Mouse (Mus musculus) frontal cortex, adult 2 months (tissue): ENCODE results near the gene Pacsin1. TPM values are rescaled to one million over a fixed set of nuclear protein-coding genes. Genes with fewer than 3 reads are reported as not detected.

Experiments used
- DNase-seq, 2 experiments: peaks; one replicate each; pipeline ENCODE4 v3.0.0; 2022; ENCODE audit warnings: low spot score in 1 of 2; ENCODE audit errors: extremely low spot score in 1 of 2
- polyA plus RNA-seq: library from polyadenylated mRNA; depleted of rRNA; stranded (reverse); fragments of >200 nt; gene quantifications from 2 replicates; pipeline ENCODE4 v1.2.3, GENCODE M21; 2012; rRNA removed

Pacsin1 gene
- polyA plus RNA-seq: 270 and 282 TPM in 2 replicates

DNA sequence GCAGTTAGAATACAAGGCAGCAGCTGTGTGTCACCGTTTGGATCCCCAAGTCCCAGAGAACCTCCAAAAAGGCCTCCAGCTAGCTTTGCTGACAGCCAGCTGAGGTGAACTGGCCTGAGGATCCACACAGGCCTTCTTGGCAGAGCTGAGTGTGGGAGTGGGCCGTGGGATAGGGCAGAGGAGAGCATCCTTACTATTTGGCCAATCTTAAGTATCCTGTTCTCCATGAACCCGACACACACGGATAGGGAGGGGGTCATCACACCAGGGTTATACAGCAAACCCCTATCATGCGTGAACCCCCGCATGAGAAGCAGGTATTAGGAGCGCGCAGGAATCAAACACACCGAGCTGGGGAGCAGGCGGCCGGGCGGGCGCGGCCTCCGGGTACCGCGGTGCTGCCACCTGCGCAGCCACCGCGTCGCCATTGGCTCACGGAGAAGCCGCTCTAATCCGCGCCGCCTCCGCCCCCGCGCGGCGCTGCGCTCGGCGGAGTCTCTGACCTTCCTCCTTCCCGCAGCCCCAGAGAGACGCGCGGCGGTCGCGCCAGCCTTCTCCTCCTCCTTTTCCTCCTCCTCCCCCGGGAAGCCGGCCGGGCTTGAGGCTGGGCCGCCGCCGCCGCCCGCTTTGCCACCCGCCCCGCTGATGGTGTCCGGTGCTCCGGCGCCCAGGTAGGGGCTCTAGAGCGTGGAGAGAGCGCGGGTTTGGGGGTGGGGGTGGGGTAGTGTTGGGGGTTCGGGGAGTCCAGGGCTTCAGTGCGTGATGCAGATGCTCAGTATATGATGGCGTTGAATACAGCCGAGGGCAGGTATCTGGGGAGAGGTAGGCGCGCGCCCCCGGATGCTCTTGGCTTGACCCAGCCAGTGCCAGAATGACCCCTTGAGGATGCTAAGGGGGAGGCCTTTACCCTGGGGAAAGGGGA lies at the start of gene Pacsin1:
Gene Pacsin1 (plus strand): TSS at position 421 of the 922 bp plus-strand sequence.
- peak in 1 of 2 experiments; percentile 84 for DNase-seq

DNA sequence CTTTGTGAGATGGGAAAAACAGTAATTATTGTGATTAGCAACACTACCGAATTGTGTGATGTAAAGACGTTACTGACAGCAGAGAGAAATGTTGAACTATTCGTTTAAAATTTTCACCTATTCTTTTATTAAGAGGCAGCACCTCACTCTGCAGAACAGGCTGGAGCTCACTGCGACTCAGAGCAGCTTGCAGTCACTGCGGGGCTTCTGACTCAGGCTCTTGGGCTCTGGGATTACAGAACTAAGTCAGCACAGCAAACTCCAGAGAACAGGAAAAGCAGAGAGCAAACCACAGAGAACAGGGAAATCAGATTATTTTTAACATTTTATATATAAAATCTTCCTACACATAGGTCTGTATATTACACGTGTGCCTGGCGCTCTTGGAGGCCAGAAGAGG lies 45.7 kb upstream of the Pacsin1 start:
- no peak for DNase-seq

DNA sequence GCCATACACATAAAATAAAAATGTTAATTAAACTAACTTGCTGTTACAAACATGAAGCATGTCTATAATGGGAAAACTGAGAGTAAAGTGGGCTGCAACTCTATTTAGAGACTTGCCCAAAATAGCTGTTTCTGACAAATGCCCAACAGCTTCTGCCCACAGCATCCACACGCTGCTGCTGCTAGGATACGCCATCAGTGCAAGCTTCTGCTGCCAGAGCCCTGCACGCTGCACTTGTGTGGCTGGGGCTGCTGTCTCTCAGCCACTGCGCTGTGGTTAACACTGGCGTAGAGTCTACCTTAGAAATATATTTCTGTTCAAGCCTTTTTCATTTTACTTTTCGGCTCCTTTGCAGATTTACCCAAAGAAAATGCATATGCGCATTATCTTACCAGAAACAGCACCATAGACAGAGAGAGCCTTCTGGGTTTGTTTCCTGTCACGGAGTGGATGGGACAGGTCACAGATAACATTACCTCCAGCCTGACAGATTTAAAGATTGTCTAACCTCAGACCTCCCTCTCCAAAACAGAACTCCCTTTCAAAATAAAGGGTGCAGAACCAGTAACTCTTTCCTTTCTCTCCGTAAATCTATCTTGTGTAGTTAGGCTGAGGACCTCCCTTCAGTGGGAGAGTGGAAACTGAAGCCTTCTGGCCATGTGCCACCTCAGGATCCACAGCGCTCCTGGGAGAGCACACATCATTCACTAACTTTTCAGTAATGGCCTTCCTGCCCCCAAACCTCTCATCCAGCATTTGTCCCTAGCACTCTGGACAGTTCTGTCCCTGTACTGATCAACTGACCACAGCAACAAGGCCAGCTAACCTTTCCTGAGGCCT lies 44.4 kb upstream of the Pacsin1 start:
- DNase-seq: peak; percentile 81 to 83

DNA sequence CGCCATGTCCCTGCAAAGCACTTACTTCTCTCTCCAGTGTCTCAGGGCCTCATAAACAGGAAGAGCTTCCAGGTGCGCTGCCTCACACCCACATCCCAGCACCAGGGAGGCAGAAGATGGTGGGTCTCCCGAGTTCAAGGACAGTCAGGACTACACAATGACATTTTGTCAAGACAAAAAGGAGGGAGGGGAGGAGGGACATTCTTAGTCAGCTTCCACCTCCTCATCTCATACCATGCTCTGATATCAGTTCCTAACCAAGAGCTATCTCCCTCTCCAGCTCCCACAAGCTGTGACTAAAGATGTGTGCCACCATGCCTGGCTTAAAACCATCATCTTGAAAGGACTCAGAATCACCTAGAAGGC lies 43.8 kb upstream of the Pacsin1 start:
- DNase-seq: no peak

DNA sequence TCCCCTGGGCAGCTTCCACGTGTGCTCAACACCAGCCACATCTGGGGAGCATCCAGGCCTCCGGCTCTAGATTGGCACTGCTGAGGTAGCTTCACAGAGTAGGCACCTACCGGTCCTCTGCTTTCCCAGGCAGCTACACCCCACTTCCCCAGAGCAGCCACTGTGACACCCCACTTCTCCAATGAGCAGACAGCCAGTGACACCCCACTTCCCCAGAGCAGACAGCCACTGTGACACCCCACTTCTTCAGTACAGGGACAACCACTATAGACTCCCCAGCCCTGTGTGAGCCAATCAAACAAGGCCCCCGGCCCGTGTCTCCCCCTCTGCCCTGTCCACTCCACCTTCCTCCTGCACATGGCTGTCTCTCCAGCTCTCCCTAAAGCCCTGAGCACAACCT lies 43.3 kb upstream of the Pacsin1 start:
- no peak for DNase-seq

DNA sequence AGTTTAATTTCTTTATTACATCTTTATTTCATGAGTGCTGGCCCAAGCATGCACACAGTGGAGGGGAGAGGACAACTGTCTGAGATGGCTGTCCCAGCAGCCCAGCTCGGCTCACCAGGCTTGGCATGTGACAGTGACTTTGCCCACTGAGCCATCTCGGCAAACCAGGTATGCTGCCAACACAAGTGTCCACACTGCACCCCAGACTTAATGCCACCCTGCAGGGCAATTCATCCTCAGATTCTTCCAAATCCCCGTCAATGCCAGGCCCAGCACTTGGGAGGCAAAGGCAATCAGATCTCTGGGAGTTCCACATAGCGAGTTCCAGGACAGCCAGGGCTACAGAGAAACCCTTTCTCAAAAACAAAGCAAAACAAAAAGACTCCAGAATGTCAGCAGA lies 42.3 kb upstream of the Pacsin1 start:
- no peak for DNase-seq

DNA sequence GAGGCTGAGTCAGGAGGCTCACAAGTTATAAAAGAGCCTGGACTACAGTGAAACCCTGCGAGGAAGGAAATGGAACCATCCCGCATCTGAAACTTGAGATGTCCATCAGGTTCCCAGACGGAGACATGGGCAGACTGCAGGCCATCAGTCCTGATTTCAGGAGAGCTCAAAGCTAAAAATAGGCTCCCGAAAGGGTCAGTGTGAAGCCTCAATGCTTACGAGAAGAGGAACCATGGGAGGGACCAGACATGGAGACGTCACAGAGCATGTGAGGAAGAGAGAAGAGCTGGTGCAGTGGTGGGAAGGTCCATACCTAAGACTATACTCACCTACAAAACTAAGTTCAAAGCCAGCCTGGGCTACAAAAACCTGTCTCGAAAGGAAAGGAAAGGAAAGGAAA lies 39.9 kb upstream of the Pacsin1 start:
- DNase-seq: no peak

DNA sequence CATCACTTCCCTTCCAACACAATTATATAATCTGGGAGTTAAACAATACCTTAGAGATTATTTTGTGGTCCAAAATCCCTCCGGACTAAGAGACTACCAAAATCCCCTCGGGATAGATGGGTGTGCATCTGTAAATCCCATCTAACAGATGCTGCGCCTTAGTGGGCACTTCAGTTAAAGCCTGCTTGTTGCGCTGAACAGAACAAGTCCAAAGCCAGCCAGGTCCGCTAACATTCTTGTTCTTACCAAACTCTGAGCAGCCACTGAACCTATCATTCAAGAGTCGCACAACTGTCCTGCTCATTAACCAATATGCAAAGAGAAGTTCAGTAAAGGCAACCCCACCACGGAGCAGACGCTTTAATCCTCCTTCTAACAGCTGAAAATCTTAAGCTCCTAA lies 34.1 kb upstream of the Pacsin1 start:
- no peak for DNase-seq

DNA sequence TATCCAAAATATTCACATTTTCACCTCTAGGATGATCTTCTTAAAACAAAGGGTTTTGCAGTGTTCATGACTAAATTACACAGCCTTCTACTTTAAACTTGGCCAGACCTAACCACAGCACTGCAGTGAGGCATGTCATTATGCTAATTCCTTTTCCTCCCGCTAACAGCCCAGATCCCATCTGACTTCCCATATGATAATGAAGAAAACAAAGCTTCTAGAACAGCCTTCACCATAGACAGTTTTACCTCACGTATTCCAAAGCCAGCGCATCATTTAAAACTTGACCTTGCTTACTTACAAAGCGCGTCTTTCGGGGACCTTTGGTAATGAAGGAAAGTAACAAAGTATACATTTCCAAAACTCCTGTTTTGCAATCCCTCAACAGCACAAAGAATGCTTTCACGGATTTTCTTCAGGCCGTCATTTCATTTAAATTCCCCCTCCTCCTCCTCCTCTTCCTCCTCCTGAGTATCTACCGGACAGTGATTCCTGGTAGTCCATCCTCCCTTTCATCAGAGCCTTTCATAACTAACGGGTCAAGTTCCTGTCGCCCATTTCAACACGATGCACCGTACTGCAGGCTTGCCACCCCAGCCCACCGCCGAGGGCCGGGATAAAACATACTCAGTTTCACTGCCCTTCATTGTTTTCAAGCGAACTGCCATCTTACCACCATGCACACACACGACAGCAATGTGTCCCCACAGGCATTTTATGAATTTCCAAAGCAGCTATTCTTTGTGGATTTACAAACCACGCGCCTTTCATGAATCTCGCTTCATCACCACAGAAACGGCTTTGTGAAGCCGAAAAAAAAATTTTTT lies 33.4 kb upstream of the Pacsin1 start:
- DNase-seq: no peak

DNA sequence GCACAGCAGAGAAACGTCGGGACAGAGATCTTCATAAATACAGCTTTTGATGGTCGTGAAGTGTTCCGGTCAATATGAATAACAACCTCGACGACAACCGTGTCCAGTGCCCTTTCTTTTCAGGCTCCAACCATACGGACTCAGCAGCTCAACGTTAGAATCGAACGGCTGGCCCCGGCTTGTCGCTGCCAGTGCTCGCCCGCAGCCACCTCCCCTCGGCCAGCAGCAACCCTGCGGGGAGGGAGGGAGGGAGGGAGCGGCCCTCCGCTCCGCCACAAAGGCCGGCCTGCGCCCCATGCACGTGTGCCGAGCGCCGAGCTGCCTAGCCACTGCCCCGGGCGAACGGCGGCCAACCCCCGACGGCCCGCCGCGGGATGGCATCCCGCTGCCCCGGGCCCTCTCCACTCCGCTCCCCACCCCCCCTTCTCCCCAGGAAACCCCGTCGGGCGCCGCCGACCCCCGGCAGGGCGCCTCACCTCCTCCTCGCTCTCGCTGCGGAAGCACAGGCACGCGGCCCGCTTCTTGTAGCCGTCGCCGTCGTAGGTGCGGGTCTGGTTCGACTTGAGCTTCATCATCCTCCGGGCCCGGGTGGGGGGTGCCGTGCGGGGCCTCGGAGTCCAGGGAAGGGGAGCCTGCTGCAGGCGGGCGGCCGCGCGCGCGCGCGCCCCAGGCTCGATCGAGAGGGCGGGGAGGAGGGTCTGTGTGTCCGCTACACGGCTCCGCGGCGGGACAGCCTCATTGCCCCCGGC lies 32.5 kb upstream of the Pacsin1 start:
- DNase-seq: peak in 1 of 2 experiments; percentile 34

DNA sequence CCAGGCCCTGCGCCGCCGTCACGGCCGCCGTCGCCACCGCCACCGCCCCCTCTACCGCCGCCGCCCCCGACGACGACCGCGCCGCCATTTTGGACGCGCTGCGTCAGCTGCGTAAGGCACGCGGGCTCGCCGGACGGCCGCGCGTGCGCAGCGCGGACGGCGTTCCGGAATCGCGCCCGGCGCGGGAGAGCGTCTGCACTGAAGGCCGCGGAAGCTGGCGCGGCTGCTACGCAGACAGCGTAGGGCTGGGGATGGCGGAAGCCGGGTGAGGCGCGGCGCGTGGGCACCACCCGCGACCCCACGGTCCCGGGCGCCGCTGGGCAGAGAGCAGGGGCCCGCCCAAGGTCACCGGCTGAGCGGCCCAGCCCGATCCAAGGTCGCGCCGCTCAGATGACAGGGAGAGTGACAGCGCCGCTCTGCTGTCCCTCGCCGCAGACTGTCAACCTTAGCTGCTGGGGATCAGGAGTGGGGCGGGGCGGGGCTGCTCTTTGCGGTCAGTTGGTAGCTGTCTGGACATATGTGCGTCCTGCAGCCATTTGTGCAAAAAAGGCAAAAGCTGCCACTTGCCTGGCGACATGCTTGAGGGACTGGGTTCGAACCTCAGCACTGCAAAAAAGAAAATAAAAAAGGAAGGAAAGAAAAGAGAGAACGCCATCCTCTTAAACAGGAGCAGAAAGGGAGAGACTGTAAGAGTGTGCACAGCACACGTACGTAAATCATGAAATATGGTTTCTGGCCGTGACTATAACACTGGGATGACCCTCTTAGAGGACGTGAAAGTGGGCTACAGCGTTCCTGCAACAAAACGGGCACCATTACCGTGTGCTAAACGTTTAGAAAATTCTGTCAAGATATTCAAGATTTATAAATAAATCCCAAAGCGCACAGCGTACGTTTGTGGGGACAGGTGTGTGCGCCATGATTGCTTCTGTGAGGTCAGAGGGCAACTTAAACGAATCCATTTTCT lies 31.7 kb upstream of the Pacsin1 start, which contains the start of gene Nudt3:
Gene Nudt3 (minus strand): TSS at position 136 of the 967 bp plus-strand sequence.
- DNase-seq: peak in 1 of 2 experiments; percentile 88

DNA sequence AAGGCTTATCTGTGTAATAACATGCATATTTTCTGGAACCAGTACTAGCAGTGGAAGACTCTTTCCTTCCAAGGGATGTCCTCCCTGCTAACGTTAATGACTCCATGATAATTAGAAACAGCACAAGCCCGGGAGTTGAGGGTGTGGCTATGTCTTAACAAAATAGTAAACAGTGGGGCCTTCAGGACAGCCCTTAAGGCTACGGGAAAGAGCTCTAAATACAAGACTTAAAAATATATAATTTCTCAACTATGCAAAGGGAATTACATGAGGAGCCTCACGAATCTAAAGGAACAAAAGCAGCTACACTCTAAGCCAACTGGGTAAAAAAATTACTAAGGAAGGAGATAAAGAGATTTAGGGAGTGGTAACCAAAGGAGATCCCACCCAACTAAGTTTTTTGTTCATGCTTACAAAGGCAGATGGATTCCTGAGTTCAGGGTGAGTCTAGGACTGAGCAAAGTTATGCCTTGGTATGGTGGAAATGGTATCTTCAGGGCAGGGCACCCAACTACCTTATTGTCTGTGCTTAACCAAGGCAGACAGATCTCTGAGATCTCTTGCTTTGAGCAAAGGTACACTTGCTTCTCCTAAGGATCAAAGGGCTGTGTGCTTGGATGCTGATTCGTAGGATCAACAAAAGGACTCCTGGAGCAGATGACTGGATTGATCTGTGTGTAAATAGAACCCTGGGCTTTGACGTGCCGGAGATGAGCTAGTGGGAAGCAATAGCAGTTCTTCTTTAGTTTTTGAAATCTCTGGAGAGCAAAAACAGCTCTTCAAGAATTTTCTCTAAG lies 29.7 kb upstream of the Pacsin1 start:
- no peak for DNase-seq

DNA sequence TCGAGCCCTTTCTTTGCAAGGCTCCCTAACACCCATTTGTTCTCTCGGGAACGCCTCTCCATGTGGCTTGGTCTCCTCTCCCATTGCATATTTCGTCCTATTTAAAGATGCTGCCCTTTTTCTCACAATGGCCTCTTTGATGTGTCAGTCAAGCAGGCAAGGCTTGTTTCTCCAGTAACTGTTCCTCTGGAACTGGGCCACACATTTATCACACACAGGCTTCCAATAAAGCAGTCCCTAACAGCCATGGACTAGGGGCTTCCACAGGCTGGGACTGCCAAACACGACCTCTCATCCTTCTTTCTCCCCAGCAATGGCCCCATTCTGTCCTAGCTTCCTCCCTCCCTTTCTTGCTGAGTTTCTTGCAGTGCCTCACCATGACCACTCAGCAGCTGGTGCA lies 28.6 kb upstream of the Pacsin1 start:
- no peak for DNase-seq

DNA sequence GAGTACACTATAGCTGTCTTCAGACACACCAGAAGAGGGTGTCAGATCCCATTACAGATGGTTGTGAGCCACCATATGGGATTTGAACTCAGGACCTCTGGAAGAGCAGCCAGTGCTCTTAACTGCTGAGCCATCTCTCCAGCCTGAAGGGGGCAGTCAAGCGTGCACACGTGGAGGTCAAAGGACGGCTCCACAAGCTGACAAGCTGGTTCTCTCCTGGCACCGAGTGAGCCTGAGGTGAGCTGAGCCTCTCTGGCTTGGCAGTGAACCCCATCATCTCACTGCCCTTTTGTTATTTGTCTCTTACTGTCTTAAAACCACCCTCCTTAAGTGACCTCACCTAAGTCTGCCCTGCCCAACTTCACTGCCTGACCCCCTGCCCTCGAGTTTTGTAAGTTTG lies 27.9 kb upstream of the Pacsin1 start:
- no peak for DNase-seq

DNA sequence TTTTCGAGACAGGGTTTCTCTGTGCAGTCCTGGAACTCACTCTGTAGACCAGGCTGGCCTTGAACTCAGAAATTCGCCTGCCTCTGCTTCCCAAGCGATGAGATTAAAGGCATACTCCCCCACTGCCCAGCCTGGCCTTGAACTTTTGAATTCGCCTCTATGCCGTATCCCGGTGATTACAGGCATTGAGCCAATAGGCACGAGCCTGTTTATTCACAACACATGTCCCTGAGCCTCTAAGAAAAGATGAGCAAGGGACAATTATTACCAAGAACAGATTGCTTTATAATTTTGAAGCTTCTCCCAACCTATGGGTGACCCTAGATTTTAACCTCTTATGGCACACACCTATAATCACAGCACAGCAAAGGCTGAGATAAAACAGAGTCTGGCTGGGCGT lies 26.9 kb upstream of the Pacsin1 start:
- DNase-seq: no peak

DNA sequence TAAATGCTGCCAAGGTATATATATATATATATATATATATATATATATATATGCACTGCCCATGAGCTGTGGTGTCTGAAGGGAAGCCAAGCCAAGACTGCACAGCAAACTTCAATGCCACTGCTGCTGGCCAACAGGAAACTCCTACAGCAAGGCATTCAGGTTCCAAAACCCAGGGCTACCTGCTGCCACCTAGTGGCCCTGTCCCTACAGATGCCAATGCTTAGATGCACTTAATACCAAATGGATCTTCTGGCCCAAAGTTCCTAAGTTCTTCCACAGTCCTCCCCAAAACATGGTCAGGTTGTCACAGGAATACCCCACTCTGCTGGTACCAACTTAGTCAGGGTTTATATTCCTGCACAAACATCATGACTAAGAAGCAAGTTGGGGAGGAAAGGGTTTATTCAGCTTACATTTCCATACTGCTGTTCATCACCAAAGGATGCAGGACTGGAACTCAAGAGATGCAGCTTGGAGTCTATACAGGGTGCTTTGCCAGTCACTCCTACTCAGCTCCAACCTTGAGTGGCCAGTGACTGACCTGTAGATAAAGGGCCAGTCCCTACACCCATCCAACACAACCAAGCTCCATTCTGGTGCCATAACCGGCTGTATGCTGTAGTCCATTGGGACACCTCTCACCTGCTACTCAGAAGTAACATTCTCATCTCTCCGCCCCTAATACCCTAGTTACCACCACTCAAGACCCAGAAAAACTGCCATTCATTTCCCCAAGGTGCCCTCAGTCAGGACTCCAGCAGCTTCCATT lies 25.9 kb upstream of the Pacsin1 start:
- DNase-seq: peak in 1 of 2 experiments; percentile 92
